Mouse (Mus musculus) cerebellum, adult 2 months (tissue): ENCODE data around the gene Fut8. TPM values are rescaled to one million over a fixed set of nuclear protein-coding genes. Genes with fewer than 3 reads are reported as not detected.

Experiments used
- DNase-seq, 2 experiments: peaks; one replicate each; pipeline ENCODE4 v3.0.0; 2021
- H3K27ac ChIP-seq: fragments of 200-500 bp; 2 replicates; pipeline ENCODE4 v1.5.1; 2012; ENCODE audit warnings: low read length, control low read depth, inconsistent platforms; ENCODE audit not compliant: insufficient read depth
- H3K27me3 ChIP-seq: fragments of 200-500 bp; 2 replicates; pipeline ENCODE4 v1.6.1; 2012; ENCODE audit warnings: inconsistent platforms, mild to moderate bottlenecking, low read length, moderate library complexity; ENCODE audit not compliant: control insufficient read depth, insufficient read depth
- H3K4me1 ChIP-seq: fragments of 200-500 bp; 2 replicates; pipeline ENCODE4 v1.6.1; 2011; ENCODE audit warnings: low read length; ENCODE audit not compliant: control insufficient read depth, insufficient read depth
- H3K4me3 ChIP-seq: fragments of 200-500 bp; replicated peaks from 2 replicates; pipeline ENCODE3; 2011; ENCODE audit warnings: mild to moderate bottlenecking, low read depth, low read length, control low read depth; ENCODE audit not compliant: insufficient read depth
- CTCF ChIP-seq: fragments of 200-500 bp; IDR thresholded peaks from 2 replicates; pipeline ENCODE4 v1.5.1; 2011; ENCODE audit warnings: low read depth, mild to moderate bottlenecking, control low read depth, low read length, moderate library complexity, borderline replicate concordance; ENCODE audit not compliant: insufficient read depth
- POLR2A ChIP-seq: fragments of 200-500 bp; IDR thresholded peaks from 2 replicates; pipeline ENCODE4 v1.6.1; 2011; ENCODE audit warnings: low read length, control low read depth, borderline replicate concordance; ENCODE audit not compliant: insufficient read depth
- WGBS: fragments of 180-500 bp; shearing (Covaris S2); methylation state at CpG from one replicate; pipeline ENCODE4 v1.1.7; 2018; 5-methylcytosine and 5-hydroxymethylcytosine counted together
- polyA plus RNA-seq: library from polyadenylated mRNA; depleted of rRNA; stranded (reverse); fragments of >200 nt; gene quantifications from 2 replicates; pipeline ENCODE4 v1.2.3, GENCODE M21; 2012

The Fut8 gene
- polyA plus RNA-seq, 1 experiment = 47.4 TPM

DNA sequence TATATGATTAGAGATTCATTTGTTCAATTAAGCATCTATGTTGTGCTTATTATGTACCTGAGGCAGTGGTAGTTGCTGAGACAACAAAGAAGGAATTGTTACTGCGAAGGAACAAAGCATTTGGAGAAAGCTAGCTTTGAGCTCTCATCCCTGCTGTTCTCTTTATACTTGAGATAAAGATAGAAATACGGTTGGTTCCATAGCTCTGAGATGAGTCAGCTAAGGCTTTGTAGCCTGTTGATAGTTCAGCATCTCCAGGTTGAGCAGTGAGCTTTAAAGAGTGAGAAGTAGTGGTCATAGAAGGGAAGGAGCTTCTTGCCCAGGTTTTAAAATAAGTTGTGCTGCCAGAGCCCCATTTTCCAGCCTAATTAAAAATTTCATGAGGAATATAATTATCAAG is 198.8 kb downstream of the Fut8 start:
- no peak overlapping the region for H3K4me3 ChIP-seq
- no peak overlapping the region for H3K27ac ChIP-seq
- TF ChIP-seq POLR2A (no peak), CTCF (no peak)
- no peak for DNase-seq
- WGBS = 31% methylated on average over 2 of the region's 2 CpGs
- H3K27me3 ChIP-seq = no peaks in the 10 kb centered on the region
- H3K4me1 ChIP-seq = peaks cover 8% of the 10 kb centered on the region

GRCm38 (mm10) chr12:77450816-77451215 is 212.9 kb downstream of the Fut8 start:
- no peak for TF ChIP-seq CTCF
- no peak for TF ChIP-seq POLR2A
- H3K27ac ChIP-seq = no peak overlapping the region
- no peak overlapping the region for H3K4me3 ChIP-seq
- DNase-seq = no peak
- no peaks in the 10 kb centered on the region for H3K4me1 ChIP-seq
- 91% methylated on average over 2 of the region's 2 CpGs for WGBS
- no peaks in the 10 kb centered on the region for H3K27me3 ChIP-seq

DNA sequence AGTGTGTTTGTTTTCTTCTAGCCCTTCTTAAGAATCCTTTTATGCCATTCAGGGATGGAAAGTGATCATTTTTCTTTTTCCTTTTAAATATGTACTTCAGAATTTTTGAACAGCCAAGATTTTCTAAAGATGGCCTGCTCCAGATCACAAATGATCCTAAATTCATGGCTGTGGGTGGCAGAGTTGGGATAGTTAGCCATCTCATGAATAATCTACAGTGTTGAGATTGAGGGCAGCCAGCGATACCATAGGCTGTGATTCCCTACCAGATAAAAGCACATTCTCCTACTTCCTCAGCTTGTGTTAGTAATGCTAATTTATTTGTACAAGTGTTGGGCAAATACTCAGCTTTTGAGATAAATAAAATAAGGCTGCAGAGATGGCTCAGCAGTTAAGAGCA is 228.3 kb downstream of the Fut8 start:
- DNase-seq = no peak
- WGBS = 97% methylated on average over 1 of the region's 1 CpGs
- no peak overlapping the region for H3K27ac ChIP-seq
- no peaks in the 10 kb centered on the region for H3K27me3 ChIP-seq
- H3K4me1 ChIP-seq = no peaks in the 10 kb centered on the region
- TF ChIP-seq CTCF = no peak
- no peak overlapping the region for H3K4me3 ChIP-seq

DNA sequence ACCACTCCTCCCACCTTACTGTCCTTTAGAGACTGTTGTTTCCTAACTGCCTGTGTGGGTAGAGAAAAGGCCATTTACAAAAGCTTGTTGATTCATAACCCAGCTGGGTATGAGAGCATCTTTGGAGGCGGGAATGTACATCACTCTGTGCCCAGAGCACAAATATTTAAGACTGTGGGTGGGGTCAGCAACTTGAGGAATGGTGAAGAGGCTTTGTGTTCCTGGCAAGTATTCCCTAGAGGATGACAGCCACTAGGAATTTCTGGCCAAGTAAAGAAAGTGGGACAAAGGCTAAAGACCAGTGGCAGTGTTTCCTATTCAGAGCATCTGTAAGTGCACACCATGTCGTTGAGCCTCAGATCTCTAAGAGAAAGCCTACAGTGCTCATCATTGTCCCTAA is 242.0 kb downstream of the Fut8 start:
- Histone ChIP-seq H3K4me3 (no peak overlapping the region), H3K27me3 (no peaks in the 10 kb centered on the region), H3K27ac (no peak overlapping the region), H3K4me1 (peaks cover 5% of the 10 kb centered on the region)
- 83% methylated on average over 2 of the region's 2 CpGs for WGBS
- no peak for TF ChIP-seq CTCF
- TF ChIP-seq POLR2A = no peak
- no peak for DNase-seq

DNA sequence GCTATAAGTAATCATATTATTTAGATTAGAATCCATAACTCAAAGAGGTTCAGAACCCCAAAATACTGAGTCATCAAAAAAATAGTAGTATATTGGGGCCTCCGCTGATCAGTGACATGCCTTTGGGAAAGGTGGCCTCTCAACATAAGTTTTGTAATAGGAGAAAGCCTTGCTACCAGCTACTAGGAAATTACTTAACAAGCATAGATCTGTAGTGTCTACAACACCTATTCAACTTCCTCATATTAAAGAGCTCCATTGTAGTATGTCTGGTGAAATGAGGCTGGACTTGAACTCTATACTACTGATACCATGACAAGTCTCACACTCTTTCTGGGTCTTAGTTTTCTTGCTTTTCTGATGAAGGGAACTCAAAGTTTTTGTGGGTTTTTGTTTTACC is 243.2 kb downstream of the Fut8 start:
- Histone ChIP-seq H3K4me3 (no peak overlapping the region), H3K27ac (no peak overlapping the region), H3K4me1 (peaks cover 8% of the 10 kb centered on the region), H3K27me3 (no peaks in the 10 kb centered on the region)
- 98% methylated on average over 1 of the region's 1 CpGs for WGBS
- DNase-seq = no peak
- TF ChIP-seq POLR2A = no peak
- TF ChIP-seq CTCF = no peak

- Histone ChIP-seq H3K27me3 (no peaks in the 10 kb centered on the region), H3K27ac (no peak overlapping the region), H3K4me3 (no peak overlapping the region), H3K4me1 (peaks cover 8% of the 10 kb centered on the region)
- DNase-seq = peak; percentile 35 to 67
- TF ChIP-seq POLR2A (no peak), CTCF (no peak)
- WGBS = 23% methylated on average over 3 of the region's 3 CpGs
These were observed 243.9 kb downstream of the Fut8 start for GRCm38 (mm10) chr12:77481799-77482198.

- Histone ChIP-seq H3K4me3 (no peak overlapping the region), H3K27ac (no peak overlapping the region), H3K4me1 (peaks cover 8% of the 10 kb centered on the region), H3K27me3 (no peaks in the 10 kb centered on the region)
- no peak for DNase-seq
- WGBS = 87% methylated on average over 9 of the region's 9 CpGs
- TF ChIP-seq CTCF = no peak
- no peak for TF ChIP-seq POLR2A
These were observed 245.4 kb downstream of the Fut8 start for GRCm38 (mm10) chr12:77483180-77483855.

DNA sequence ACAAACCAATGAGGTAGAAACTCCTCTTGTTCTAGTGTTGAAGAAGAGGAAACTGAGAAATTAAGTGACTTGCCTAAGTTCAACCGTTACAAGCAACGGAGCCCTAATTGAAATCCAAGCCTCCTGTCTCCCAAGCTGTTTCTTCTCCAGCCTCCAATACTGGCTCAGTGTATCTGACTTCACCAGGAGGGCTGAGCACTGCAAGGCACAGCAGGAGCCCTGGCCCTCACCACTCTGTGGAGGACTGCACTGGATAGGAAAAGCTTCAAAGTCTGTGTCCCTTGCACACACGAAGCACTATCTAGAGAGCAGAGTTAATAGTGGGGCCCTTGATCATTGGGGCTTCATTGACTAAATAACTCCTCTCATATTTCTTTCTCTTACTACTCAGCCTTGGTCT is 246.8 kb downstream of the Fut8 start:
- Histone ChIP-seq H3K27me3 (no peaks in the 10 kb centered on the region), H3K27ac (no peak overlapping the region), H3K4me1 (peaks cover 8% of the 10 kb centered on the region), H3K4me3 (no peak overlapping the region)
- TF ChIP-seq CTCF = no peak
- TF ChIP-seq POLR2A = no peak
- peak; percentile 35 to 58 for DNase-seq
- WGBS = 21% methylated on average over 3 of the region's 3 CpGs
